Mouse (Mus musculus) lung, embryonic 15.5 days (tissue): ENCODE results near the gene Rpl10a. TPM values are rescaled to one million over a fixed set of nuclear protein-coding genes. Genes with fewer than 3 reads are reported as not detected.

Source experiments
- ATAC-seq: fragments of 200-750 bp; cut with Nextera tagmentation; 2 replicates; pipeline ENCODE4 v1.8.0; 2017; ENCODE audit warnings: moderate number of reproducible peaks, borderline replicate concordance; ENCODE audit not compliant: low FRiP score, low TSS enrichment; ENCODE audit errors: extremely low read depth
- H3K27ac ChIP-seq: fragments of 300-500 bp; sonication (generic); 2 replicates; pipeline ENCODE4 v1.5.1; 2015; ENCODE audit warnings: moderate library complexity, mild to moderate bottlenecking, inconsistent platforms
- H3K27me3 ChIP-seq: fragments of 300-500 bp; sonication (generic); 2 replicates; pipeline ENCODE4 v1.6.1; 2015; ENCODE audit warnings: inconsistent platforms
- H3K36me3 ChIP-seq: fragments of 300-500 bp; sonication (generic); 2 replicates; pipeline ENCODE4 v1.6.1; 2015; ENCODE audit warnings: inconsistent platforms
- H3K4me1 ChIP-seq: fragments of 300-500 bp; sonication (generic); 2 replicates; pipeline ENCODE4 v1.6.1; 2015; ENCODE audit warnings: inconsistent platforms
- H3K4me2 ChIP-seq: fragments of 300-500 bp; sonication (generic); 2 replicates; pipeline ENCODE4 v1.6.1; 2015; ENCODE audit warnings: inconsistent platforms, mild to moderate bottlenecking, moderate library complexity
- H3K4me3 ChIP-seq: fragments of 300-500 bp; sonication (generic); 2 replicates; pipeline ENCODE4 v1.5.1; 2015; ENCODE audit warnings: mild to moderate bottlenecking, inconsistent platforms
- H3K9ac ChIP-seq: fragments of 300-500 bp; sonication (generic); 2 replicates; pipeline ENCODE4 v1.6.1; 2015; ENCODE audit warnings: inconsistent platforms
- H3K9me3 ChIP-seq: fragments of 300-500 bp; sonication (generic); 2 replicates; pipeline ENCODE4 v1.6.1; 2016; ENCODE audit warnings: inconsistent platforms
- whole genome bisulfite sequencing: fragments of 180-500 bp; shearing (Covaris S2); methylation state at CpG from one replicate; pipeline ENCODE4 v1.1.7; 2015; 5-methylcytosine and 5-hydroxymethylcytosine counted together
- polyA plus RNA-seq: library from polyadenylated mRNA; unstranded; fragments of >200 nt; fragmentation: Nextera tagmentation; extraction: Ambion mirVana; gene quantifications from 2 replicates; pipeline ENCODE4 v1.2.1, GENCODE M21; 2015

Rpl10a gene
- polyA plus RNA-seq, 1 experiment from 2014 or later, result 606 TPM

- peaks cover 41% of the 10 kb centered on the region for H3K4me1 ChIP-seq
- 73% methylated on average over 10 of the region's 10 CpGs for whole genome bisulfite sequencing
- no peak for ATAC-seq
- no peaks in the 10 kb centered on the region for H3K9me3 ChIP-seq
- H3K27me3 ChIP-seq, result no peaks in the 10 kb centered on the region
- peaks cover 69% of the 10 kb centered on the region for H3K36me3 ChIP-seq
- no peak overlapping the region for H3K4me2 ChIP-seq
- no peak overlapping the region for H3K9ac ChIP-seq
- no peak overlapping the region for H3K4me3 ChIP-seq
- no peak overlapping the region for H3K27ac ChIP-seq
These were observed 7.0 kb downstream of the Rpl10a start for GRCm38 (mm10) chr17:28335267-28335666.

DNA sequence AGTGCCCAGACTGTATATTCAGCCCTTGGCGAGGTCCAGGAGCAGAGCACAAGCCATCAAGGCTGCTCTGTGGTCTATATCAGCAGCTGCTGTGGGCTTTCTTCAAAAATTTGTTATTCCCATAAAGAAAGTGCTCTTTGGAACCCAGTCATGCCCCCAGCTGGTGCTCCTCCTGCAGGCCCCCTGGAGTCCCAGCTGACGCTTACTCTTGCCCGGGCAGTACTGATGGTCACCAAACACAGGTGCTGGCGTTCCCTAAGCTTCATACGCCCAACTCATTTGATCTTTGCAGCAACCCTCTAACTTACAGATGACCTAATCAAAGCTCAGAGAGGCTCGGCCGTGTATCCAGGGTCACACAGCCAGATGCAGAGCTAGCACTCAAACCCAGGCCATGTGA lies 9.3 kb downstream of the Rpl10a start:
- 82% methylated on average over 7 of the region's 7 CpGs for WGBS
- Histone ChIP-seq H3K36me3 (peaks cover 51% of the 10 kb centered on the region), H3K9me3 (no peaks in the 10 kb centered on the region), H3K27ac (no peak overlapping the region), H3K27me3 (no peaks in the 10 kb centered on the region), H3K4me2 (no peak overlapping the region), H3K4me1 (peaks cover 45% of the 10 kb centered on the region), H3K4me3 (no peak overlapping the region), H3K9ac (no peak overlapping the region)
- ATAC-seq, result no peak

- H3K4me2 ChIP-seq, result peak overlapping the region; percentile 51
- peak overlapping the region; percentile 42 for H3K9ac ChIP-seq
- no peaks in the 10 kb centered on the region for H3K9me3 ChIP-seq
- H3K27ac ChIP-seq, result peak overlapping the region; percentile 87
- H3K36me3 ChIP-seq, result peaks cover 32% of the 10 kb centered on the region
- 44% methylated on average over 7 of the region's 7 CpGs for WGBS
- H3K27me3 ChIP-seq, result no peaks in the 10 kb centered on the region
- H3K4me1 ChIP-seq, result peaks cover 59% of the 10 kb centered on the region
- ATAC-seq, result peak; percentile 23
- peak overlapping the region; percentile 22 for H3K4me3 ChIP-seq
These were observed 12.3 kb downstream of the Rpl10a start for GRCm38 (mm10) chr17:28340578-28340977.

DNA sequence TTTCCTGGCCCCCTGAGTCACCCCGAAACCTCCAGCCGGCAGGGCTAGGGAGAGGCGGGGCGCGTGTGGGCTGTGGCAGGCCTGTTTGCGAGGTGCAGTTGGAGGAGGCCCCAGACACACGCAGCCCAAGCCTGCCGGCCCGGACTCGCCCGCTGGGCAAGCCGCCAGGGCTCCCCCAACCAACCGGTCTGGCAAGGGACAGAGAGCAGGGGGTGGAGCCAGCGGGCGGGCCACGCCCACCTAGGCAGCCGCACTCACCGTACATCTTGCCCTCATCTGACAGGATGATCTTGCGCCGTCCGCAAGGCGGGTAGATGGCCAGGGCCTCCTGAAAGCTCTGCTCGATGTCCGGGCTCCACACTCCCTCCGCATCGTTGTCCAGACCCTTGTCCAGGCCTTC lies 12.8 kb downstream of the Rpl10a start:
- no peaks in the 10 kb centered on the region for H3K27me3 ChIP-seq
- peak; percentile 80 for ATAC-seq
- H3K36me3 ChIP-seq, result peaks cover 28% of the 10 kb centered on the region
- peaks cover 64% of the 10 kb centered on the region for H3K4me1 ChIP-seq
- H3K4me2 ChIP-seq, result peak overlapping the region; percentile 51
- H3K9me3 ChIP-seq, result no peaks in the 10 kb centered on the region
- WGBS, result 3% methylated on average over 26 of the region's 26 CpGs
- H3K27ac ChIP-seq, result peak overlapping the region; percentile 87
- H3K9ac ChIP-seq, result peak overlapping the region; percentile 42
- peak overlapping the region; percentile 22 for H3K4me3 ChIP-seq

DNA sequence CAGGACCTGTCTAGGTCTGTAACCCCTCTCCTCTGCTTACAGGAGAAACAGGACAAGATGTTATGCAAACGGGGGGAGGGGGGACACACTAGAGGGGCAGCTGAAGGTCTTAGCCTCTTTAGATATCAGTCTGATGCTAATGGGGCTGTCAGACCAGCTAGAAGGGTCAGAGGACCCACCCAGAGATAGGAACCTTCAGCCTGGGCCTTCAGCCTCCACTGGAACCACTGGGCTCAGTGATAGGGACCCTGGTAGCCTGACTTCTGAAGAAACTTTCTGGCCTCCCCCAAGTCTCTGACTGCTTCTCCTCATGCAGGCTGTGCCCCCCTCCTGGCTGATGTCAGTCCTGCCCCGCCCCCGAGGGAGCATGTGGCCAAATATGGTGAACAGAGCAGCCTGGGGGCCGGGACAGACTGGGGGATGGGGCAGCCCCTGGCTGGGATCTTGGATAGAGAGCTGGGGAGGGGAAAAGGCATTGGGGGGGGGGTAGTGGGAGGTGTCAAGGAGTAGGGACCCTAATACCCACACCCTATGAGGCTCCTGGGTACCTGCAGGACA lies 15.9 kb downstream of the Rpl10a start:
- Histone ChIP-seq H3K27ac (peak overlapping the region; percentile 96), H3K36me3 (peaks cover 10% of the 10 kb centered on the region), H3K9me3 (no peaks in the 10 kb centered on the region), H3K27me3 (no peaks in the 10 kb centered on the region), H3K4me3 (no peak overlapping the region), H3K4me1 (peaks cover 93% of the 10 kb centered on the region), H3K4me2 (peak overlapping the region; percentile 27; the same call in 1 of the 2 replicates), H3K9ac (0 out of 2 replicates have a peak overlapping the region, but pooled peaks have one; percentile 24)
- ATAC-seq, result no peak
- 7% methylated on average over 3 of the region's 4 CpGs for WGBS

DNA sequence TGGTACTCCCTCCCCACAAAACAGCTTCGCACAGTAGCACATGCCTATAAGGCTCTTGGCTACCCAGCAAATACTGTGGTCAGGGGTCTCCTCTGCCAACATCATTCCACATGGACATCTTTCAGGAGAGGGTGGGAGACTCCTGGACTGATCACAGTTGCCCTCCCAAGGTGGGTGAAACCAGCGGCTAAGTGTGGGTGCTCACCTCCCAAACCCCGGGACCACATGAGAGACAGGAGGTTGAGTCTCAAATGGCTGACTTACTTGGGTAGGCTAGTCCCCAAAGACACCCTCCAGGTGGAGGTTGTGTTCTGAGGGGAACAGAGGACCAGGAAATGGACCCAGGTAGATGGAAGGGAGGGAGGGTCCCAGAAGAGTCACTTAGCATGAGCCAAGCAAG lies 16.4 kb downstream of the Rpl10a start:
- 43% methylated on average over 3 of the region's 3 CpGs for WGBS
- peak overlapping the region; percentile 96 for H3K27ac ChIP-seq
- no peak for ATAC-seq
- peak overlapping the region; percentile 51 for H3K4me2 ChIP-seq
- no peaks in the 10 kb centered on the region for H3K9me3 ChIP-seq
- peaks cover 5% of the 10 kb centered on the region for H3K36me3 ChIP-seq
- H3K27me3 ChIP-seq, result no peaks in the 10 kb centered on the region
- H3K4me3 ChIP-seq, result no peak overlapping the region
- H3K4me1 ChIP-seq, result peaks cover 96% of the 10 kb centered on the region
- 0 out of 2 replicates have a peak overlapping the region, but pooled peaks have one; percentile 10 for H3K9ac ChIP-seq

- no peaks in the 10 kb centered on the region for H3K27me3 ChIP-seq
- ATAC-seq, result no peak; the same call in 1 of the 2 replicates
- H3K9me3 ChIP-seq, result no peaks in the 10 kb centered on the region
- H3K4me3 ChIP-seq, result peak overlapping the region; percentile 22
- H3K27ac ChIP-seq, result peak overlapping the region; percentile 96
- H3K36me3 ChIP-seq, result no peaks in the 10 kb centered on the region
- H3K4me2 ChIP-seq, result peak overlapping the region; percentile 51
- peak overlapping the region; percentile 10; the same call in 1 of the 2 replicates for H3K9ac ChIP-seq
- 6% methylated on average over 8 of the region's 8 CpGs for whole genome bisulfite sequencing
- peaks cover 90% of the 10 kb centered on the region for H3K4me1 ChIP-seq
These were observed 17.0 kb downstream of the Rpl10a start for GRCm38 (mm10) chr17:28345271-28345721.

- Histone ChIP-seq H3K9ac (peak overlapping the region; percentile 10), H3K27ac (peak overlapping the region; percentile 96), H3K9me3 (no peaks in the 10 kb centered on the region), H3K4me1 (peaks cover 86% of the 10 kb centered on the region), H3K4me2 (peak overlapping the region; percentile 51), H3K36me3 (no peaks in the 10 kb centered on the region), H3K4me3 (peak overlapping the region; percentile 22), H3K27me3 (no peaks in the 10 kb centered on the region)
- peak; percentile 21; the same call in 1 of the 2 replicates for ATAC-seq
- WGBS, result 8% methylated on average over 10 of the region's 10 CpGs
These were observed 17.6 kb downstream of the Rpl10a start for GRCm38 (mm10) chr17:28345882-28346281.

GRCm38 (mm10) chr17:28347327-28347726 lies 19.1 kb downstream of the Rpl10a start:
- WGBS, result 60% methylated on average over 10 of the region's 10 CpGs
- Histone ChIP-seq H3K36me3 (no peaks in the 10 kb centered on the region), H3K4me2 (peak overlapping the region; percentile 96; the same call in 1 of the 2 replicates), H3K4me3 (no peak overlapping the region), H3K4me1 (peaks cover 83% of the 10 kb centered on the region), H3K27me3 (no peaks in the 10 kb centered on the region), H3K9ac (no peak overlapping the region), H3K9me3 (no peaks in the 10 kb centered on the region), H3K27ac (0 out of 2 replicates have a peak overlapping the region, but pooled peaks have one; percentile 6)
- ATAC-seq, result no peak

DNA sequence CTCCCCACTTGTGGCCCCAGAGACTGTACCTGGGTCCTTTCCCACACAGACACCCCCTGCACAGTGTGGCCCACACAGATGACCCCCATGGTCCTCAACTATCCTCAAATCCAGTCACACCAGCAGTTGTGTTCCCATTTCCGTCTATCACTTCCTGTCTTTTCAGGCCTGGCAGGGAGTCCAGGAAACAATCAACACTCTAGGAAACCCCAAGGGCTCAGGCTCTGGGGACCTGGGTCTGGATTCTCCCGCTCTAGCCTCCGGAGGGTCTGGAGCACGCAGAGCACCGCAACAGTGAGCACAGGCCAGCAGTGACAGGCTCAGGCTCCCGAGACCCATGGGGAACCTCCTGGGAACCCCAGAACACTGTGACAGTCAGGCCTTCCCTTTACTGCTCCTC lies 19.9 kb downstream of the Rpl10a start:
- Histone ChIP-seq H3K27me3 (no peaks in the 10 kb centered on the region), H3K4me3 (peak overlapping the region; percentile 88), H3K9ac (peak overlapping the region; percentile 96), H3K4me2 (peak overlapping the region; percentile 96), H3K36me3 (no peaks in the 10 kb centered on the region), H3K27ac (peak overlapping the region; percentile 100), H3K9me3 (no peaks in the 10 kb centered on the region), H3K4me1 (peaks cover 74% of the 10 kb centered on the region)
- 24% methylated on average over 6 of the region's 6 CpGs for WGBS
- no peak for ATAC-seq

- no peaks in the 10 kb centered on the region for H3K9me3 ChIP-seq
- no peaks in the 10 kb centered on the region for H3K27me3 ChIP-seq
- H3K27ac ChIP-seq, result peak overlapping the region; percentile 100
- H3K36me3 ChIP-seq, result no peaks in the 10 kb centered on the region
- 7% methylated on average over 13 of the region's 13 CpGs for whole genome bisulfite sequencing
- H3K4me2 ChIP-seq, result peak overlapping the region; percentile 96
- no peak for ATAC-seq
- peak overlapping the region; percentile 96 for H3K9ac ChIP-seq
- H3K4me3 ChIP-seq, result peak overlapping the region; percentile 88
- H3K4me1 ChIP-seq, result peaks cover 63% of the 10 kb centered on the region
These were observed 21.1 kb downstream of the Rpl10a start for GRCm38 (mm10) chr17:28349264-28349880.

GRCm38 (mm10) chr17:28349901-28350465 lies 21.7 kb downstream of the Rpl10a start:
- Histone ChIP-seq H3K36me3 (no peaks in the 10 kb centered on the region), H3K9me3 (no peaks in the 10 kb centered on the region), H3K4me2 (peak overlapping the region; percentile 96), H3K27ac (peak overlapping the region; percentile 100), H3K4me1 (peaks cover 57% of the 10 kb centered on the region), H3K4me3 (peak overlapping the region; percentile 88), H3K9ac (peak overlapping the region; percentile 96), H3K27me3 (no peaks in the 10 kb centered on the region)
- 2% methylated on average over 49 of the region's 54 CpGs for WGBS
- no peak; the same call in 1 of the 2 replicates for ATAC-seq
